Mouse (Mus musculus) erythroid progenitor cell, adult 5-6 weeks (primary cell): ENCODE measurements around the gene Fhdc1. TPM values are rescaled to one million over a fixed set of nuclear protein-coding genes. Genes with fewer than 3 reads are reported as not detected.

Source experiments
- ATAC-seq: replicated peaks from 2 replicates; pipeline ENCODE4 v1.8.0; 2016; ENCODE audit warnings: moderate number of reproducible peaks, mild to moderate bottlenecking, moderate TSS enrichment, inconsistent platforms; ENCODE audit not compliant: poor library complexity, low FRiP score, severe bottlenecking
- total RNA-seq, 2 experiments: library from RNA; stranded (forward) in 1 of 2; stranded (reverse) in 1 of 2; fragments of 150-400 nt in 1 of 2; fragments of 186-747, 209-891 nt in 1 of 2; gene quantifications; 2 replicates each; pipeline versions ENCODE4 v1.2.3 to v1.2.4; 2015 to 2017; ENCODE audit warnings: low replicate concordance in 2 of 2

Gene Fhdc1
- total RNA-seq, 2 experiments from 2014 or later, result 189 to 417 TPM

- no peak for ATAC-seq
Measured at GRCm38 (mm10) chr3:84438840-84439239, 41.4 kb downstream of the Fhdc1 start.

GRCm38 (mm10) chr3:84438118-84438517, 42.1 kb downstream of the Fhdc1 start:
- ATAC-seq, result no peak

- ATAC-seq, result no peak
Measured at GRCm38 (mm10) chr3:84436947-84437346, 43.3 kb downstream of the Fhdc1 start.

GRCm38 (mm10) chr3:84435288-84436043, 44.8 kb downstream of the Fhdc1 start:
- no peak for ATAC-seq

DNA sequence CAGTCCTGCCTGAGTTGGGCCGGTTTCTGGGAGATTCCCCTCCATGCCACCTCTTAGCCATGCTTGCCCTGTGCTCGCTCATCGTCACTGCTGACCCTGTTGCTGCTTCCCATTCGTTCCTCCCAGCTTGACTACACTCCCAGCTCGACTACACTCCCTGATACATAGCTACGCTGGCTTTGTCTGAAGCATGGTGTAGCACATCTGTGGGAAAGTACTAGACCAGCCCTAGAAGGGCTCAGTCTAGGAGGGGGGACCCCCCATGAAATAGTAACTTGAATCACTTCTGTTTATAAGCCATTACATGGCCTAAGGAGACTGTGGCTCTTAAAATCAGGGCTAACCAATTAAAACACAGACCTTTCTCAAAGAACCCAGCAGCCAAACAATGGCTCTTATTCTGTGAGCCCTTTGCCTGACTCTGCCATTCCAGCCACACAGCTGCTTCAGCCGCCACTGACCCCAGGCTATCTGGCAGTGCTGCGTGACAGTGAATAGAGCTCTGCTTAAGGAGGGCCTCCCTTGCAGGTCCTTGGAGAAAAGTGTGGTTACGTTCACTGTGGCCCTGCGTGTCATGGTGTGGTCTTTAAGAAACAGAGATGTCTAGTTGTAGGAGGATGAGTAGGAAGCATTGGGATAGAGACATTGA, 47.3 kb downstream of the Fhdc1 start:
- ATAC-seq, result no peak

GRCm38 (mm10) chr3:84431257-84431656, 49.0 kb downstream of the Fhdc1 start:
- no peak for ATAC-seq

GRCm38 (mm10) chr3:84430152-84430551, 50.1 kb downstream of the Fhdc1 start:
- ATAC-seq, result no peak

- no peak for ATAC-seq
Measured at GRCm38 (mm10) chr3:84428994-84429725, 51.1 kb downstream of the Fhdc1 start.

GRCm38 (mm10) chr3:84427779-84428178, 52.5 kb downstream of the Fhdc1 start:
- no peak for ATAC-seq

GRCm38 (mm10) chr3:84422340-84422739, 57.9 kb downstream of the Fhdc1 start:
- no peak for ATAC-seq

- ATAC-seq, result 0 out of 2 replicates have a peak, but pooled peaks have one; percentile 26
Measured at GRCm38 (mm10) chr3:84413868-84414267, 66.4 kb downstream of the Fhdc1 start.

DNA sequence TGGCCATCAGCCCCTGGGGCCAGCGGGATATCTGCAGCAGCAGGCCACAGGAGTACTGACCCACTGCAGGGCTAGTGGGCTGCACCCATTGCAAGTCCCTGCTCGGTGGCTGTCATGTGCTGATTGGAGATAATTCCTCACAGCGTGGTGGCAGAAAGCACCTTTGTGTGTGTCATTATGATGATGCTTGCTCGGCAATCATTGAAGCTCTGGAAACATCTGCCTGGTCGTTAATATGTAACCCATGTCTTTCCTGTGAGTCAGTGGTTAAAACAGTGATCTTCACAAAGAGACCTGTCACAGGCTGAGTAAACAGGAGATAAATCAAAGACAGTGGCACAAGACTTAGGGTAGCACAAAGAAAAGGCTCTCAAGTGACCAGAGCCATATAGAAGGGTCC, 67.3 kb downstream of the Fhdc1 start:
- ATAC-seq, result peak; percentile 40; the same call in 1 of the 2 replicates

- no peak for ATAC-seq
Measured at GRCm38 (mm10) chr3:84409474-84409862, 70.8 kb downstream of the Fhdc1 start.

DNA sequence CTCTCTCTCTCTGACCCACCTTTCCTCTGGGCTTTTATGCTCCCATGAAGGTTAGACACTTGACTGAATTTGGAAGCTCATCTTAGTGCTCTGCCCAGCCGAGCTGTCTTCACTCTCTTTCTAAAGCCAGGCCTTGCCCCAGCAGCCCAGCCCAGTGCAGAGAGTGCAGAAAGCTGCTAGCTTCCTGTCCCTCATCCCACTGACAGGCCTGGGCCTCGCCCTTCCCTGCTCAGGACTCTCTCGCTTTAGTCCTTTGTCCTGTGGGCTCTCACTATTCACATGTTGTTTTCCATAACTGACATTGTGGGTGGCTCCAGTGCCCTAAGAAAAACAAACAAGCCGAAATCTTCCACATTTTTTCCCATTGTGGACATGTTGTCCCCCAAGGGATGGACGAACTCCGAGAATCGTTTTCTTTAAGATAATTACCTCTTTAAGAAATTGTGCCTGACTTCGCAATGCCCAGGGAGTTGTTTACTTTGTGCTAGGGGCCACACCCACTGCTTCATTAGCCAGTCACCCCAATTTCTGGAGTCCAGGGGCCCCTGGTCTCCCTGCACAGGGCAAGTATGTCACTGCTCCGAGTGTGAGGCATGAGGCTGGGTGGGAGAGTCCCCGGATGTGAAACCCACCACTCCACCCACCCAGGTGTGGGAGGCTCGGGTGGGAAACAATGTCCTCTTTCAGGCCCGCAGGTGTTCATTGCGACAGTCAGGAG, 71.3 kb downstream of the Fhdc1 start:
- no peak for ATAC-seq

- no peak for ATAC-seq
Measured at GRCm38 (mm10) chr3:84405523-84405922, 74.7 kb downstream of the Fhdc1 start.

- no peak for ATAC-seq
Measured at GRCm38 (mm10) chr3:84403389-84403788, 76.8 kb downstream of the Fhdc1 start.

DNA sequence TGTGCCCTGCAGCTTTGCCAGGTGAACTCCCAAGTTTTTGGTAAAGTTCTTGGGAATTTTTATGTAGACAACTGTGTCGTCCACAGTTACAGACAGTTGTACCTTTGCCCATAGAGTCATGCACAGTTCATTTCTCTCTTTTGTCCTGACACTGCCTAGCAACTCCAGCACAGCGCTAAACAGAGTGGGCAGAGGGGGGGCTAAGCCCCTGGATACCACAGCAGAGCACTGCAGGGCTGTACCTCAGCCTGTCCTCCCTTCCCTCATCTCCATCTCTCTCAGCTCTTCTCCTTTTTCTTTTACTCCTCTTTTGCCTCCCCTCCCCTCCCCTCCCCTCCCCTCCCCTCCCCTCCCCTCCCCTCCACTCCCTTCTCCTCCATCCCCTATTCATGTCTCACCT, 77.5 kb downstream of the Fhdc1 start:
- ATAC-seq, result no peak

- ATAC-seq, result no peak
Measured at GRCm38 (mm10) chr3:84397976-84398375, 82.3 kb downstream of the Fhdc1 start.

- no peak for ATAC-seq
Measured at GRCm38 (mm10) chr3:84396240-84396639, 84.0 kb downstream of the Fhdc1 start.

DNA sequence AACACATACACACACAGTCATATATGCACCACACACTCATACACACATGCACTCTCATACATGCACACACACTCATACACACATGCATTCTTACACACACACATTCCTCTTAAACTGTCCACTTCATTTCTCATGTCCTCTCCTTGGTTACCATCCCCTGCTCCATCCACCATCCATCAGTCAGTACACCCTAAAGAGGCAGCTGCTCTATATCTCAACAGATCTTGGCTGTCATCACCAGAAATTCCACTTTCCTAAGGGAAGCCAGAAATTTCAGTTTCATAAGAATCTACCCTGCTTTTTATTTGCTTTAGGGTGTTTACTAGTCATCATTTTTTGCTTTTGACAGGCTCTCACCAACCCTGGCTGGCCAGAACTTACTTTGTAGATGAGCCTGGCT, 84.4 kb downstream of the Fhdc1 start:
- ATAC-seq, result no peak
